Mouse (Mus musculus) left cerebral cortex, adult 2 months (tissue): Measurements from ENCODE around the gene Mybph. TPM values are rescaled to one million over a fixed set of nuclear protein-coding genes. Genes with fewer than 3 reads are reported as not detected.

Source experiments
- DNase-seq, 2 experiments: peaks; one replicate each; pipeline ENCODE4 v3.0.0; 2021 to 2022; ENCODE audit warnings: low spot score in 2 of 2, mixed read lengths in 1 of 2; ENCODE audit errors: extremely low spot score in 1 of 2
- H3K27ac ChIP-seq: fragments of 200-600 bp; 2 replicates; pipeline ENCODE4 v1.8.1; 2022
- H3K4me3 ChIP-seq: fragments of 200-600 bp; 2 replicates; pipeline ENCODE4 v1.8.1; 2022
- CTCF ChIP-seq: fragments of 200-600 bp; IDR thresholded peaks from 2 replicates; pipeline ENCODE4 v1.8.1; 2022; ENCODE audit warnings: antibody characterized with exemption, mild to moderate bottlenecking, moderate library complexity
- intact Hi-C: fragments of 180-260 bp; cut with DNase I; formaldehyde crosslinking; loops from one replicate; pipeline ENCODE4 v1.15.1; 2025
- total RNA-seq, 2 experiments: library from RNA; stranded (reverse); gene quantifications; 2 replicates each; pipeline ENCODE4 v1.2.3; 2021

Gene Mybph
- total RNA-seq, 2 experiments from 2014 or later, result 0.25 TPM; not detected in 1

- intact Hi-C loops, result loop anchor here (1.0 kb wide), 1 partner anchor 39 kb away; no protein-coding TSS in a partner anchor
- Histone ChIP-seq H3K4me3 (no peak overlapping the region), H3K27ac (peak overlapping the region; percentile 80)
- no peak for TF ChIP-seq CTCF
- no peak for DNase-seq
Observed at GRCm38 (mm10) chr1:134200998-134201686, 7.9 kb downstream of the Mybph start.

- TF ChIP-seq CTCF, result peak; percentile 78
- intact Hi-C loops, result loop anchor here (1.0 to 2.0 kb wide), 2 partner anchors 38 to 131 kb away; partner anchors contain the start of gene Ppfia4
- Histone ChIP-seq H3K4me3 (no peak overlapping the region), H3K27ac (peak overlapping the region; percentile 63)
- DNase-seq, result no peak
Observed at GRCm38 (mm10) chr1:134201751-134202420, 8.6 kb downstream of the Mybph start.

DNA sequence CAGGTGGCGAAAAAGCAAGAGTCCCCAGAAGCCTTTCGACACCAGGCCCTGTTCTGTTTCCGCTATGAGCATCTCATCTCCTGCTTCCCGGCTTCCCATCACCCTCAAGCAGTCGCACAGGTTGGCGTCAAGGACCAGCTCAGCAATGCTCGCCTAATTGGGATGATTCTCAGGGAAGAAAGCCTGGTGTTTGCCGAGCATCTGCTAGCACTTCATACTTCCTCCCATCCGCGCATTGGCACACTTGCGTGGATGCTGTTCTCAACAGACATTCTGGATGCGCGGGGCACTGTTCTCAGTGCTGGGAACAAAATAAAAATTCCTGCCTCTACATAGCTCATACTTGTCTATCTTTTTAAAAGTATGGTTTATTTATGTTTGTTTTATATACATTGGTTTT is 11.0 kb downstream of the Mybph start:
- H3K4me3 ChIP-seq, result no peak overlapping the region
- intact Hi-C loops, result loop anchor here (2.0 kb wide), 1 partner anchor 31 kb away; the partner anchor contains the start of gene Adora1
- peak overlapping the region; percentile 50; the same call in 1 of the 2 replicates for H3K27ac ChIP-seq
- TF ChIP-seq CTCF, result no peak; the same call in 1 of the 2 replicates
- no peak for DNase-seq

DNA sequence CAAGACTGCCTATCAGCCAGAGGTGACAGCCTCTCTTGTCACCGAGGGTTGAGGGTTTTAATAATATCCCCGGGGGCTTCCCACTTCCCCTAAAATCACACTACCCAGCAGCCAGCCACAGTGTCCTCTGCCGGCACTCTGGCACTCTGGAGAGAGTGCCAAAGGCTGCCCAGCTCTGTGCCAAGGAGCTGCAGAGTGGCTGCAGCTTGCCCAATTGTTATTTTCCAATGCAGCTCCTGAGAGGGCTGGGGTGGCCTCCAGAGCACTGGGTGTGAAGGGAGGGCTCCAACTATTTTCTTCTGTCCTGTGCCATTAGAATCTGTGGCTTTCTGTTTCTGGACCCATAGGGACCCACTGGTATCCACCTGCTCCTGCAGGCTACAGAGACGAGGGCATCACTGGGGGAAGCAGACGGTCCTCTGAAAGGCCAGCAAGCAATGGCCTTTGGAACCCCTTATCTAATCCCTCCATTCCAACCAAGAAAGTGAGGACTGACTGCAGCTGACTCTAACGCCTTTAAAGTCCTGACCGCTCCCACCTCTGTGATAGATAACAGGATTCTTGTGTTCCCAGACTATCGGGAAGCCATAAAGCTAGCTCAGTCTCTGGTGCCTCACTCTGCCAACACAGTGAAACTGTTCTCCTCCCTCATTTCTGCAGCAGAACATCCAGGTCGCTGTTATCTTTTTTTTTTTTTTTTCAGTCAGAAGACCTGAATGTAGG is 12.2 kb downstream of the Mybph start:
- no peak for TF ChIP-seq CTCF
- peak overlapping the region; percentile 81 for H3K27ac ChIP-seq
- intact Hi-C loops, result loop anchor here (2.0 kb wide), 1 partner anchor 29 kb away; the partner anchor contains the start of gene Adora1

DNA sequence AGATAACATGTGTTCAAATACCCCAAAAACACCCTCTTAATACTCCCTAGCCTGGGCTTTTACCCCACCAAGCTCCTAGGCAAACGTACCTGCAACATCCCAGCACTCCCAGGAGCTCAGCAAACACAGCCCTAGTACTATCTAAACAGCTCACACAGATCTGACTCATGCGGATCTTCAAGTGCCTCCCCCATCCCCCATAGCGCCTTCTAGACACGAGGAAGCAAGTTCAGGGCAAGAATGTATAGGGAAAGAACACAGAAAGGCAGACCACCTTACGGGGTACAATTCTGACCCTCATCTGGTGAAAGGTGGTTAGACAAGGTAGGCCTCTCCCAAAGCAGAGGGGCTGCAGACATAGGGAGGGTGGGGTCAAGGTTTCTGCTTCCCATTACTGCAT is 12.8 kb downstream of the Mybph start:
- intact Hi-C loops, result no loop called here
- peak overlapping the region; percentile 81 for H3K27ac ChIP-seq

More for the DNA sequence above, 12.2 kb downstream of the Mybph start:
- H3K4me3 ChIP-seq, result no peak overlapping the region
- DNase-seq, result no peak

GRCm38 (mm10) chr1:134210179-134210755 is 17.0 kb downstream of the Mybph start:
- TF ChIP-seq CTCF, result no peak
- intact Hi-C loops, result no loop called here
- Histone ChIP-seq H3K27ac (peak overlapping the region; percentile 53; the same call in 1 of the 2 replicates), H3K4me3 (no peak overlapping the region)
- DNase-seq, result no peak

More for the DNA sequence above, 12.8 kb downstream of the Mybph start:
- no peak for DNase-seq
- no peak for TF ChIP-seq CTCF
- H3K4me3 ChIP-seq, result no peak overlapping the region

- no peak for DNase-seq
- intact Hi-C loops, result no loop called here
- TF ChIP-seq CTCF, result no peak
- H3K4me3 ChIP-seq, result no peak overlapping the region
- peak overlapping the region; percentile 19; the same call in 1 of the 2 replicates for H3K27ac ChIP-seq
Observed at GRCm38 (mm10) chr1:134211043-134211442, 17.8 kb downstream of the Mybph start.

DNA sequence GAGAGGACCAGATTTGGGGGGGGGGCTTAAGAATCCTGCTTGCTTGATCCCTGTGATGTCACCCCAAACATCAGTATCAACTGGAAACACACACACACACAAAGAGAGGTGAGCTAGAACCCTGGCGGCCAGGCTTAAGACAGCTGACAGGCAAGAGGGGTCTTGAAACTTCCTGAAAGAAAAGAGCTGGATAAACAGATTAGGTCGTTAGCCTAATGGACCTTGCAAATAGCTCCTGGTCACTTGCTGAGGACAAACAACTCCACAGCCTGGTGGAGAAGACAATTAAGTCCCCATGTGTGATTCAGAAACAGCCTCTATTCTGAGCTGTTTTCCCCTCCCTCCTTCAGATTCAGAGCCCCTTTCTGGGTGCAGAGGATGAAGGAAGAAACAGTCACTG is 18.4 kb downstream of the Mybph start:
- intact Hi-C loops, result no loop called here
- H3K4me3 ChIP-seq, result no peak overlapping the region
- DNase-seq, result no peak
- TF ChIP-seq CTCF, result no peak
- no peak overlapping the region for H3K27ac ChIP-seq

- DNase-seq, result no peak
- no peak for TF ChIP-seq CTCF
- intact Hi-C loops, result no loop called here
- Histone ChIP-seq H3K4me3 (no peak overlapping the region), H3K27ac (no peak overlapping the region)
Observed at GRCm38 (mm10) chr1:134212351-134212750, 19.1 kb downstream of the Mybph start.

DNA sequence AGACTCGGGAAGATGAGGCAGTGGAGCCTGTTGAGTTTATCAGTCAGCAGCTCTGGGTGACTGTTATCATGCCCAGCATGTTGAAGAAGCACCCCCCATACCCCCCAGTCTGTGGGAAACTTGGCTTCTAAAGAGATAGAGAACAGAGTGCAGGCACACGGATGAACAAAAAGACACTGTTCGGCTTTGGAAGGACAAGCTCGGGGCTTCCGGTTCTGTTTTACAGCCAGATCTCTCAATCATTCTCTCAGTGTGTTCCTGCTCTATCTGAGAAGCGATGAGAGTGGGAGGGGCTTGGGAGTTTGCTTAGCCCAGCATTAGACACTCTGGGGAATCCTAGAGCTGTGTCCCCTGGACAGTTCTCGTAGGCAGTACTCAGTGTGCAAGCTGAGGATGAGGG is 20.2 kb downstream of the Mybph start:
- Histone ChIP-seq H3K27ac (peak overlapping the region; percentile 28), H3K4me3 (no peak overlapping the region)
- TF ChIP-seq CTCF, result no peak
- no peak for DNase-seq
- intact Hi-C loops, result no loop called here

DNA sequence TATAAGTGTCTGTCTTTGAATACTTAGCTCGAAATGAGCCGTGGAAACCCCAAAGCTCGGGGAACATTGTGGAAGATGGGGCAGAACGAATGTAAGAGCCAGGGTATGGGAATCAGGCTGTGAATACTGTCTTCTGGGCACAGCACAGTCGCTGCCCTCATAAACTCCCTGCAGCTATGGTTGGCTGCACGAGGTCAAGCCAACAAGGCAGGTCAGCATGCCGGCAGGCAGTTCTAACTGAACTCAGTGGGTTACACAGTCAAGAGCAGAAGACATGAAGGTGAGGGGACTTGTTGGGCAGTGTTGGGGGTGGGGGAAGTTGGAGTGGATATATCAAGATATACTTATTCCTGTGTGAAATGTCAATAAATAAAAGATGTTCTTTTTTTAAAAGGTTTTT is 21.8 kb downstream of the Mybph start:
- intact Hi-C loops, result no loop called here

More for the DNA sequence above, 21.8 kb downstream of the Mybph start:
- TF ChIP-seq CTCF, result no peak
- no peak for DNase-seq
- Histone ChIP-seq H3K27ac (no peak overlapping the region), H3K4me3 (no peak overlapping the region)
